Mouse (Mus musculus) bone marrow, adult 2 months (tissue): ENCODE measurements at regions not wholly inside any gene's neighbourhood (a gene's known extent, or its start where the extent isn't known, plus 50 kb on each side); places are given as distances from the start of the nearest gene placed in this dataset.

Source experiments
- CTCF ChIP-seq: fragments of 200-500 bp; IDR thresholded peaks from 2 replicates; pipeline ENCODE4 v1.5.1; 2011; ENCODE audit warnings: low read length, control low read depth; ENCODE audit not compliant: control insufficient read depth, insufficient read depth
- POLR2A ChIP-seq: fragments of 200-500 bp; IDR thresholded peaks from 2 replicates; pipeline ENCODE4 v1.6.1; 2011; ENCODE audit warnings: low read depth, mild to moderate bottlenecking, control low read depth, low read length, borderline replicate concordance; ENCODE audit not compliant: control insufficient read depth

- TF ChIP-seq CTCF = no peak
- TF ChIP-seq POLR2A = no peak
Measured at GRCm38 (mm10) chr5:119057813-119058212, 497.3 kb downstream of the Med13l start.
